Mouse (Mus musculus) neural tube, embryonic 13.5 days (tissue): ENCODE data around the gene Hivep3. TPM values are rescaled to one million over a fixed set of nuclear protein-coding genes. Genes with fewer than 3 reads are reported as not detected.
A peak's percentile ranks its signal among the peaks of the same experiment; 100 is the strongest.

Experiments used
- ATAC-seq: fragments of 200-750 bp; cut with Nextera tagmentation; 2 replicates; pipeline ENCODE4 v1.8.0; 2017; ENCODE audit warnings: low read depth, mild to moderate bottlenecking, moderate TSS enrichment, moderate library complexity
- H3K27ac ChIP-seq: fragments of 300-500 bp; sonication (generic); replicated peaks from 2 replicates; pipeline ENCODE4 v1.5.1; 2015; ENCODE audit warnings: moderate library complexity, mild to moderate bottlenecking, inconsistent platforms
- H3K27me3 ChIP-seq: fragments of 300-500 bp; sonication (generic); 2 replicates; pipeline ENCODE4 v1.6.1; 2015; ENCODE audit warnings: mild to moderate bottlenecking, inconsistent platforms
- H3K36me3 ChIP-seq: fragments of 300-500 bp; sonication (generic); 2 replicates; pipeline ENCODE4 v1.6.1; 2015; ENCODE audit warnings: mild to moderate bottlenecking, inconsistent platforms
- H3K4me1 ChIP-seq: fragments of 300-500 bp; sonication (generic); replicated peaks from 2 replicates; pipeline ENCODE4 v1.6.1; 2015; ENCODE audit warnings: inconsistent platforms
- H3K4me2 ChIP-seq: fragments of 300-500 bp; sonication (generic); 2 replicates; pipeline ENCODE4 v1.6.1; 2015; ENCODE audit warnings: inconsistent platforms, mild to moderate bottlenecking, moderate library complexity
- H3K4me3 ChIP-seq: fragments of 300-500 bp; sonication (generic); 2 replicates; pipeline ENCODE4 v1.5.1; 2015; ENCODE audit warnings: mild to moderate bottlenecking, inconsistent platforms
- H3K9ac ChIP-seq: fragments of 300-500 bp; sonication (generic); 2 replicates; pipeline ENCODE4 v1.6.1; 2015; ENCODE audit warnings: moderate library complexity, mild to moderate bottlenecking, inconsistent platforms
- H3K9me3 ChIP-seq: fragments of 300-500 bp; sonication (generic); 2 replicates; pipeline ENCODE4 v1.6.1; 2016; ENCODE audit warnings: inconsistent platforms
- WGBS: fragments of 180-500 bp; shearing (Covaris S2); methylation state at CpG from one replicate; pipeline ENCODE4 v1.1.7; 2015; 5-methylcytosine and 5-hydroxymethylcytosine counted together
- polyA plus RNA-seq: library from polyadenylated mRNA; unstranded; fragments of >200 nt; fragmentation: Nextera tagmentation; extraction: Ambion mirVana; gene quantifications from 2 replicates; pipeline ENCODE4 v1.2.1, GENCODE M21; 2015

Gene Hivep3
- polyA plus RNA-seq, 1 experiment from 2014 or later: 20.6 TPM

GRCm38 (mm10) chr4:119922945-119923344, 189.4 kb downstream of the Hivep3 start:
- ATAC-seq: no peak
- 89% methylated on average over 8 of the region's 8 CpGs for WGBS
- H3K27ac ChIP-seq: no peak overlapping the region

DNA sequence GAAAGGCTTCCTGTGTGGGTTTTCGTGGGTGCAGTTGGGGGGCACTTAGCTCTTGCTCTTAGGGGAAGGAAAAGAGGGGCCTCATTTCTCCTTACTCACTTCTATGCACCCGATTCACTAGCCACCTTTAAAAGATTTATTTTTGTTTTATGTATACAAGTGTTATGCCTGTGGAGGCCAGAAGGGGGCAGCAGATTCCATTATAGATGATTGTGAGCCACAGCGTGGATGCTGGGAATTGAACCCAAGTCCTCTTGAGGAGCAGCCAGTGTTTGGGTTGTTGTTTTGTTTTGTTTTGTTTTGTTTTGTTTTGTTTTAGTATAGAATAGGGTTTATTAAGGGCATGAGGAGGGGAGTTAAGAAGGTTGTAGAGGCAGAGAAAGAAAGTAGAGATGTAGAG, 189.8 kb downstream of the Hivep3 start:
- H3K4me2 ChIP-seq: no peak overlapping the region
- no peak overlapping the region for H3K4me3 ChIP-seq
- no peak for ATAC-seq
- no peak overlapping the region for H3K9ac ChIP-seq
- WGBS: 79% methylated on average over 3 of the region's 3 CpGs
- no peak overlapping the region for H3K27ac ChIP-seq
- no peaks in the 10 kb centered on the region for H3K27me3 ChIP-seq
- peaks cover 7% of the 10 kb centered on the region for H3K4me1 ChIP-seq
- H3K9me3 ChIP-seq: 0 out of 2 replicates have a peak, but pooled peaks cover 4% of the 10 kb centered on the region
- no peaks in the 10 kb centered on the region for H3K36me3 ChIP-seq

More at GRCm38 (mm10) chr4:119922945-119923344, 189.4 kb downstream of the Hivep3 start:
- Histone ChIP-seq H3K4me1 (peaks cover 7% of the 10 kb centered on the region), H3K4me2 (no peak overlapping the region), H3K36me3 (no peaks in the 10 kb centered on the region), H3K9me3 (0 out of 2 replicates have a peak, but pooled peaks cover 4% of the 10 kb centered on the region), H3K27me3 (no peaks in the 10 kb centered on the region), H3K4me3 (no peak overlapping the region), H3K9ac (no peak overlapping the region)

GRCm38 (mm10) chr4:119925052-119925451, 191.5 kb downstream of the Hivep3 start:
- no peak overlapping the region for H3K27ac ChIP-seq
- ATAC-seq: no peak

DNA sequence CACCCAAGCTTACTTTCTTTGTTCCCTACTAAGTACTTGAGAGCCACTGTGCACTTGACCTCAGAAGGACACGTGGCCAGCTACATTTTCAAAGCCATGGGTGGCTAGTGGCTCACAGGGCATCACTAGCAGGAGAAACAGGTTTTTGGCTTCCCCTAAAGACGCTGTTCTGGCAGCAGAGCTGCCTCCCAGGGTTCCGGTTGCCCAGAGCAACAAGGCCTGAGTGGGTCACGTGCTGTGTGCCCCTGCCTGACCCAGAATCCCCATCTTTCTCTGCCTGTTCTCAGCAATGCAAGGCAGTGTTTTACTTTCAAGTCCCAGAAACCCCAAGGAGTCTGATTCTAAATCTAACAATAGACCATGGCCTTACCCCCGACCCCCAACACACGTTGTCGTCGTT, 198.3 kb downstream of the Hivep3 start:
- H3K4me2 ChIP-seq: no peak overlapping the region

More at GRCm38 (mm10) chr4:119925052-119925451, 191.5 kb downstream of the Hivep3 start:
- 0 out of 2 replicates have a peak, but pooled peaks cover 4% of the 10 kb centered on the region for H3K9me3 ChIP-seq
- H3K36me3 ChIP-seq: no peaks in the 10 kb centered on the region
- H3K4me1 ChIP-seq: peaks cover 7% of the 10 kb centered on the region
- no peak overlapping the region for H3K4me3 ChIP-seq
- H3K4me2 ChIP-seq: no peak overlapping the region
- H3K9ac ChIP-seq: no peak overlapping the region
- no peaks in the 10 kb centered on the region for H3K27me3 ChIP-seq

GRCm38 (mm10) chr4:119932549-119933257, 199.1 kb downstream of the Hivep3 start:
- Histone ChIP-seq H3K4me1 (peaks cover 44% of the 10 kb centered on the region), H3K27ac (peak overlapping the region; percentile 71), H3K9ac (0 out of 2 replicates have a peak overlapping the region, but pooled peaks have one; percentile 12), H3K36me3 (no peaks in the 10 kb centered on the region), H3K4me3 (no peak overlapping the region), H3K9me3 (no peaks in the 10 kb centered on the region), H3K27me3 (peaks cover 3% of the 10 kb centered on the region), H3K4me2 (no peak overlapping the region)
- 10% methylated on average over 13 of the region's 13 CpGs for WGBS
- ATAC-seq: peak; percentile 85

More for the DNA sequence above, 198.3 kb downstream of the Hivep3 start:
- no peaks in the 10 kb centered on the region for H3K36me3 ChIP-seq
- 9% methylated on average over 8 of the region's 8 CpGs for WGBS
- peak; percentile 60 for ATAC-seq
- peak overlapping the region; percentile 71 for H3K27ac ChIP-seq
- H3K4me3 ChIP-seq: no peak overlapping the region
- 0 out of 2 replicates have a peak overlapping the region, but pooled peaks have one; percentile 31 for H3K9ac ChIP-seq
- peaks cover 37% of the 10 kb centered on the region for H3K4me1 ChIP-seq
- peaks cover 3% of the 10 kb centered on the region for H3K27me3 ChIP-seq
- H3K9me3 ChIP-seq: no peaks in the 10 kb centered on the region

DNA sequence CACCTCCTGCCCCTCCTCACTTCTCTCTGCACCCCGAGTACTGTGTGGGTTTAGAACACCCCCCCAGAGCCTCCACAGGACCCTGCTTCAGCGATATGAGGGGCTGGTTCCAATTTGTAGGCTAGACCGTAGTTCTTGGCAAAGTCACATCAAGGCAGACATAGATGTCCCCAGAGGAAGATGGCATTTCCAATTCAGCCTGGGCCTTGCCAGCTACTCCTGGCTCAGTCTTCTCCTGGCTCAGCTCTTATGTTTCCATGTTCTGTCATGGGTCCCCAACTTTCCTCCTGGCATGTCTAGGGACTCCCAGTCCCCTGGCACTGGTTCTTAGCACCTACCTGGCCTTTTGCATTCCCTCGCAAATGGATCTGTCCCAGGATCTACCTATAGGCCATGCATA, 201.3 kb downstream of the Hivep3 start:
- no peaks in the 10 kb centered on the region for H3K36me3 ChIP-seq
- H3K4me2 ChIP-seq: no peak overlapping the region
- H3K27ac ChIP-seq: no peak overlapping the region
- no peak for ATAC-seq
- peaks cover 3% of the 10 kb centered on the region for H3K27me3 ChIP-seq
- H3K4me3 ChIP-seq: no peak overlapping the region
- H3K4me1 ChIP-seq: peaks cover 55% of the 10 kb centered on the region
- H3K9me3 ChIP-seq: no peaks in the 10 kb centered on the region
- no peak overlapping the region for H3K9ac ChIP-seq
- WGBS: 78% methylated on average over 4 of the region's 4 CpGs

GRCm38 (mm10) chr4:119937876-119938275, 204.3 kb downstream of the Hivep3 start:
- Histone ChIP-seq H3K9ac (0 out of 2 replicates have a peak overlapping the region, but pooled peaks have one; percentile 13), H3K27ac (peak overlapping the region; percentile 34), H3K36me3 (no peaks in the 10 kb centered on the region), H3K27me3 (peaks cover 3% of the 10 kb centered on the region), H3K9me3 (no peaks in the 10 kb centered on the region), H3K4me3 (no peak overlapping the region), H3K4me1 (peaks cover 38% of the 10 kb centered on the region), H3K4me2 (no peak overlapping the region)
- WGBS: 37% methylated on average over 7 of the region's 7 CpGs
- ATAC-seq: peak; percentile 82

DNA sequence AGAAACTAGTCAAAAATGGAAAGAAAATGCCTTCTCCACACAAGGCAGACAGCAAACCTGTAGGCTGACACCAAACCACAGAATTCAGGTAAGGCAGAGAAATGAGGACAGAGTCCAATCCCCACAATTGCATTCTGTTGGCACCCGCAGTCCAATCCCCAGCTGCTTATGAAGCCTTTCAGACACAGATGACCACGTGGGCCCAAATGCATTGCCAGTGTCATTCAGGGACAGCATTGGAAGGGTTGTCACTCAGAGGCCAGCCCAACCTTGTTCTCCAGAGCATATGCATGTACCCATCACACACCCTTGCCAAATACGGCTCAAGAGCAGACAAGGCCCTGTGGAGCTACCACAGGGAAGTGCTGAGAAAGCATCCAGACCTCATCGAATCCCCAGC, 204.9 kb downstream of the Hivep3 start:
- ATAC-seq: no peak
- peaks cover 3% of the 10 kb centered on the region for H3K27me3 ChIP-seq
- no peaks in the 10 kb centered on the region for H3K36me3 ChIP-seq
- no peaks in the 10 kb centered on the region for H3K9me3 ChIP-seq
- no peak overlapping the region for H3K9ac ChIP-seq
- H3K4me1 ChIP-seq: peaks cover 32% of the 10 kb centered on the region
- no peak overlapping the region for H3K4me3 ChIP-seq
- no peak overlapping the region for H3K4me2 ChIP-seq
- 0 out of 2 replicates have a peak overlapping the region, but pooled peaks have one; percentile 34 for H3K27ac ChIP-seq
- 82% methylated on average over 4 of the region's 4 CpGs for WGBS

GRCm38 (mm10) chr4:119939786-119940185, 206.2 kb downstream of the Hivep3 start:
- Histone ChIP-seq H3K36me3 (no peaks in the 10 kb centered on the region), H3K27me3 (peaks cover under 1% of the 10 kb centered on the region), H3K9ac (no peak overlapping the region), H3K9me3 (0 out of 2 replicates have a peak, but pooled peaks cover 3% of the 10 kb centered on the region), H3K4me3 (no peak overlapping the region), H3K27ac (no peak overlapping the region), H3K4me1 (peaks cover 30% of the 10 kb centered on the region), H3K4me2 (no peak overlapping the region)
- WGBS: 79% methylated on average over 6 of the region's 6 CpGs
- ATAC-seq: no peak

DNA sequence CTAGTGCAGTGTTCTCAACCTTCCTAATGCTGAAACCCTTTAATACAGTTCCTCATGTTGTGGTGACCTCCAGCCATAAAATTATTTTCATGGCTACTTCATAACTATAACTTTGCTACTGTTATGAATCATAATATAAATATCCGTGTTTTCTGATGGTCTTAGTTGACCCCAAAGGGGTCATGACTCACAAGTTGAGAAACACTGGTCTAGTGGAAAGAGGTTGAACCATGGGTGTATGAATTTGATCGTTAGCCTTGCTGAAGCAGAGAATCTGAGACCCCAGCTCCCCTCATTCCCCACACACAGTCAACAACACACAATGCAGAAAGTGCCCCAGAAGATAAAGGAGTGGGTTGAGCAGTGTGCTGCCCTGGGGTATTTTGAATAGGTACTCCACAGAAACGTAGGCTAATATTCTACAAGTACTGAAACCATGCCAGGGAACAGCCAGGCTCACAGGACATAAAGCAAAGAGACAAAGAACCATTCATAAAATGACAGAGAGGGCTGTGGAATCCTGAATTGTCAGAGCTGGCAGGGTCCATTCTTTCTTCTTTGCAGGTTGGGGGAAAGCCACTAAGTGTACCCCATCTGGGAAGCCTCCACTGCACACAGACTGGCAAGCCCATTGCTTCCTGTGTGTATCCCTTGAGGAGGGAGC, 212.8 kb downstream of the Hivep3 start:
- Histone ChIP-seq H3K4me3 (no peak overlapping the region), H3K4me1 (peaks cover 31% of the 10 kb centered on the region), H3K9ac (no peak overlapping the region), H3K4me2 (no peak overlapping the region), H3K36me3 (no peaks in the 10 kb centered on the region), H3K27ac (no peak overlapping the region), H3K9me3 (peaks cover 17% of the 10 kb centered on the region), H3K27me3 (no peaks in the 10 kb centered on the region)
- no peak for ATAC-seq
- 45% methylated on average over 3 of the region's 3 CpGs for WGBS

DNA sequence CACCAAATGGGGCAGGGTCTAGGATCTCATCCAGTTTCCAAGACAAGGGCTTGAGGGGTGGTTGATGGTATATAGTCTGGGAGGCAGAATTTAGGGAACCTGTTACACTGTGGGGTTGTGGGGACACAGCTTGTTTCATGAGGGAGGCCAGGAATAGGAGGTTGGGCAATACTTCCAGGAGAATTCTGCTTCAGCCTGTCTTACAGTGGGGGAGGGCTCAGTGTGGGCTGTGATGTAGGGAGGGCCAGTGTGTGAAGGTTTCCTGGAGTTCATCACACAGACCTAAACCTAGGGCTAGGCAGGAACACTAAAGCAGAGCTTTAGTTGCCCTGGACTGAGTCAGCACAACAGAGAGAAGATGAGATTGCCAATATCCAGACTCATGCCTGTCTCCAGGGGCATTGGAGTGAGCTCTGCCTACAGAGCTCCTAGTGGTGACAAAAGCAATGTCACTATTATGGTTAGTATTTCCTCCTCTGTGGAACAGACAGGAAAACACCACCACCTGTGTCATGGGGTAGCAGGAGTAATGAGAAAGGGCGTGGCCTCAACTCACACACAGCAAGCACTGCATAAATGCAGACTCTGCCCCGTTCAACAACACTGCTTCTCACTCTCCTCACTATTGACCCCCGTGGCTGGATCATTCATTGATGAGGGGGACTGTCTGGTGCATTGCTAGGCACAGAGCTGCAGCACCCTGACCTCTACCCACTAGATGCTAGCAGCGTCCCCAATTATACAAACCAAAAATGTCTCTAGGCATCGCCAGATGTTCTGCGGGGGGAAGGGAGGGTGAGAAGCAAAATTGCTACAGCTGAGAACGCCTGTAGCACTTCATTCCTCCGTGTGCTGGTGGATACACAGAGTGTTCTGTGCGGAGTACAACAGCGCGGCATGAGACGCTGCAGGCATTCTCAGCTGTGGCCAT, 213.9 kb downstream of the Hivep3 start:
- Histone ChIP-seq H3K9ac (no peak overlapping the region), H3K4me1 (peaks cover 32% of the 10 kb centered on the region), H3K4me3 (no peak overlapping the region), H3K4me2 (no peak overlapping the region), H3K9me3 (peaks cover 17% of the 10 kb centered on the region), H3K27ac (no peak overlapping the region), H3K36me3 (no peaks in the 10 kb centered on the region), H3K27me3 (no peaks in the 10 kb centered on the region)
- 78% methylated on average over 12 of the region's 12 CpGs for WGBS
- no peak for ATAC-seq
